Mouse (Mus musculus): ENCODE measurements around the gene Kcnk12.

GRCm38 (mm10) chr17:87825454-87826008, 27.7 kb upstream of the Kcnk12 start:
- no peak for TF ChIP-seq POLR2A (IDR thresholded peaks at IDR 0.05; ENCODE audit: borderline replicate concordance, extremely low read depth, low read depth, low read length)
- no peak for TF ChIP-seq CTCF (IDR thresholded peaks at IDR 0.05; ENCODE audit: insufficient read depth, low read length)
